Mouse (Mus musculus): Measurements from ENCODE around the gene Tcf25. TPM values are rescaled to one million over a fixed set of nuclear protein-coding genes. Genes with fewer than 3 reads are reported as not detected.

Tcf25 gene
- polyA plus RNA-seq, 1 experiment from 2014 or later: 54.0 TPM

- 9% methylated on average over 17 of the region's 21 CpGs for WGBS (ENCODE audit: insufficient replicate concordance)
- Histone ChIP-seq H3K4me2 (ENCODE audit: low read depth, low read length) (peak overlapping the region; percentile 97), H3K27ac (ENCODE audit: low read length) (no peak overlapping the region; the same call in none of the 2 replicates), H3K27me3 (ENCODE audit: control insufficient read depth, insufficient read depth, low read depth, low read length) (peaks cover 6% of the 10 kb centered on the region), H3K4me1 (ENCODE audit: control insufficient read depth, low read depth, low read length) (peaks cover 29% of the 10 kb centered on the region), H3K9me3 (replicated peaks; ENCODE audit: control insufficient read depth, low read length) (no peaks in the 10 kb centered on the region), H3K4me3 (ENCODE audit: low read depth, low read length) (peak overlapping the region; percentile 71), H3K36me3 (ENCODE audit: control insufficient read depth, insufficient read depth) (no peaks in the 10 kb centered on the region), H3K9ac (ENCODE audit: low read depth, low read length) (peak overlapping the region; percentile 63)
- ATAC-seq (ENCODE audit: low read depth): no peak
Observed at GRCm38 (mm10) chr8:123333091-123333587, 40.4 kb upstream of the Tcf25 start.

- no peaks in the 10 kb centered on the region for H3K9me3 ChIP-seq (replicated peaks; ENCODE audit: control insufficient read depth, low read length)
- H3K4me3 ChIP-seq (ENCODE audit: low read depth, low read length): no peak overlapping the region; the same call in 1 of the 2 replicates
- peaks cover 6% of the 10 kb centered on the region for H3K27me3 ChIP-seq (ENCODE audit: control insufficient read depth, insufficient read depth, low read depth, low read length)
- H3K4me2 ChIP-seq (ENCODE audit: low read depth, low read length): peak overlapping the region; percentile 97
- peaks cover 29% of the 10 kb centered on the region for H3K4me1 ChIP-seq (ENCODE audit: control insufficient read depth, low read depth, low read length)
- no peak for ATAC-seq (ENCODE audit: low read depth)
- peak overlapping the region; percentile 73 for H3K27ac ChIP-seq (ENCODE audit: low read length)
- H3K9ac ChIP-seq (ENCODE audit: low read depth, low read length): no peak overlapping the region
- WGBS (ENCODE audit: insufficient replicate concordance): 3% methylated on average over 7 of the region's 7 CpGs
- no peaks in the 10 kb centered on the region for H3K36me3 ChIP-seq (ENCODE audit: control insufficient read depth, insufficient read depth)
Observed at GRCm38 (mm10) chr8:123333864-123334263, 39.7 kb upstream of the Tcf25 start.

DNA sequence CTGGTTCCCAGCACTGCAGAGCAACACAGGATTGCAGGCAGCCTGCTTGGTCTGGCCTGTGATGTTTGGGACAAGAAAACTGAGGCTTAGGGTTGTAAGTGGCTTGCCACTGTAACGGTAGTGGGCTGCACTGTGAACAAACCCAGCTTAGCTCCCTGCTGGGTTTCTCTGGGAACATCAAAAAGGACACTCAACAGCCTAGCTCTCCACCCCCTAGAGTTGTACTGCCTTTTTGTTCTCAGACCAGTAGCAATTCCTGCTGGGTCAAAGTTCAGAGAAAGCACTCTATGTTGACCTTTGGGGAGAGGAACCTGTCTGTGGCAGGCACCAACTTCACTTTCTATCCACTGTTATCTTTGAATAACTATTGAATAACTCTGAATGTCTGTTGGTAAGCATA, 39.1 kb upstream of the Tcf25 start:
- H3K36me3 ChIP-seq (ENCODE audit: control insufficient read depth, insufficient read depth): no peaks in the 10 kb centered on the region
- peaks cover 6% of the 10 kb centered on the region for H3K27me3 ChIP-seq (ENCODE audit: control insufficient read depth, insufficient read depth, low read depth, low read length)
- H3K9ac ChIP-seq (ENCODE audit: low read depth, low read length): no peak overlapping the region
- peak overlapping the region; percentile 73 for H3K27ac ChIP-seq (ENCODE audit: low read length)
- no peaks in the 10 kb centered on the region for H3K9me3 ChIP-seq (replicated peaks; ENCODE audit: control insufficient read depth, low read length)
- no peak for ATAC-seq (ENCODE audit: low read depth)
- H3K4me3 ChIP-seq (ENCODE audit: low read depth, low read length): no peak overlapping the region
- WGBS (ENCODE audit: insufficient replicate concordance): 28% methylated on average over 1 of the region's 1 CpGs
- peak overlapping the region; percentile 97 for H3K4me2 ChIP-seq (ENCODE audit: low read depth, low read length)
- peaks cover 27% of the 10 kb centered on the region for H3K4me1 ChIP-seq (ENCODE audit: control insufficient read depth, low read depth, low read length)

GRCm38 (mm10) chr8:123337475-123337874, 36.1 kb upstream of the Tcf25 start:
- WGBS (ENCODE audit: insufficient replicate concordance): 56% methylated on average over 3 of the region's 3 CpGs
- H3K9ac ChIP-seq (ENCODE audit: low read depth, low read length): no peak overlapping the region

GRCm38 (mm10) chr8:123340071-123340470, 33.5 kb upstream of the Tcf25 start:
- no peak overlapping the region for H3K4me2 ChIP-seq (ENCODE audit: low read depth, low read length)
- H3K27ac ChIP-seq (ENCODE audit: low read length): no peak overlapping the region
- no peaks in the 10 kb centered on the region for H3K27me3 ChIP-seq (ENCODE audit: control insufficient read depth, insufficient read depth, low read depth, low read length)
- no peaks in the 10 kb centered on the region for H3K9me3 ChIP-seq (replicated peaks; ENCODE audit: control insufficient read depth, low read length)
- peaks cover 6% of the 10 kb centered on the region for H3K4me1 ChIP-seq (ENCODE audit: control insufficient read depth, low read depth, low read length)
- no peak overlapping the region for H3K9ac ChIP-seq (ENCODE audit: low read depth, low read length)
- no peaks in the 10 kb centered on the region for H3K36me3 ChIP-seq (ENCODE audit: control insufficient read depth, insufficient read depth)
- WGBS (ENCODE audit: insufficient replicate concordance): 78% methylated on average over 4 of the region's 4 CpGs
- no peak overlapping the region for H3K4me3 ChIP-seq (ENCODE audit: low read depth, low read length)
- ATAC-seq (ENCODE audit: low read depth): no peak

More at GRCm38 (mm10) chr8:123337475-123337874, 36.1 kb upstream of the Tcf25 start:
- Histone ChIP-seq H3K36me3 (ENCODE audit: control insufficient read depth, insufficient read depth) (no peaks in the 10 kb centered on the region), H3K9me3 (replicated peaks; ENCODE audit: control insufficient read depth, low read length) (no peaks in the 10 kb centered on the region), H3K4me1 (ENCODE audit: control insufficient read depth, low read depth, low read length) (peaks cover 22% of the 10 kb centered on the region), H3K27ac (ENCODE audit: low read length) (no peak overlapping the region), H3K4me3 (ENCODE audit: low read depth, low read length) (no peak overlapping the region), H3K27me3 (ENCODE audit: control insufficient read depth, insufficient read depth, low read depth, low read length) (peaks cover 6% of the 10 kb centered on the region), H3K4me2 (ENCODE audit: low read depth, low read length) (no peak overlapping the region)
- ATAC-seq (ENCODE audit: low read depth): no peak

DNA sequence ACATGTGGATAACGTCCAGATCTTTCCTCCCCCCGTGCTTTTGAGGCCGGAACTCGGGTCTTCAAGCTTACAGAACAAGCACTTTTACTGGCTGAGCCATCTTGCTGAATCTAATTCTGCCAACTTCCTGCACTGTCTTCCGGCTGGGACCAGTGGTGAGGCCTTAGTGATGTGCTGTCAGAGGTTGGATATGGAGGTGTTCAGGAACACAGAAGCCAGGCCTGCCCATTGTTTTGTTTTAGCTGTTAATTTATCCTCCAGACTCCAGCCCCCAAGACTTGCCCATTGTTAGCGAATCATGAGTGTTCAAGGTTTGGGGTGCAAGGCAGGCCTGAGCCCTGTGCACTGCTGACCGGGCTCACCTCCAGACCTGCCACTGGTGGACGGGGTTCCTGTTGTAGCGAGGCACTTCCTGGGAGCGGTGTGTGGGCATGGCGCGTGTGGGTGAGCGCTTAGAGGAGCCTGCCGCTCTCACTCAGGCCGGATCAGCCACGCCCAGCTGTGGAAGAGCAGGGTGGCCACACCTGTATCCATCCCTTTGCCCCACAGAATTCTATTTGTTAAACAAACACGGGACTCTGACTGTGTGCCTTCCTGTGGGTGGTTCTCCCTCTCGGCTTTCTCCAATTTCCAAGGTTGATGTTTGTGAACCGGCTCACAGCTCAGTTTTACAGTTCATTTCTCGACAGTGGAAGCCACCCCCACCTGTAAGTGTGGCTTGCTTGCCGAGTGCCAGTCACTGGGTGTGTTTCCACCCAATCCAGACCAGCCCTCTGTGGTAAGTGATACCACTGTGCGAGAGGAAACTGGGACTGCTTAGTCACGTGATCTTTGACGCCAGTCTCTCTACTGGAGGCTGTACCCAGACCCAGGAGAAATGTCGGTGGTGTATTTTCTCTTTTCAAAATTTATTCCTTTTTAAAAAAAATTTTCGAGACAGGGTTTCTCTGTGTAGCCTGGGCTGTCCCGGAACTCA, 32.2 kb upstream of the Tcf25 start:
- no peaks in the 10 kb centered on the region for H3K36me3 ChIP-seq (ENCODE audit: control insufficient read depth, insufficient read depth)
- H3K9me3 ChIP-seq (replicated peaks; ENCODE audit: control insufficient read depth, low read length): no peaks in the 10 kb centered on the region
- WGBS (ENCODE audit: insufficient replicate concordance): 53% methylated on average over 27 of the region's 27 CpGs
- H3K4me2 ChIP-seq (ENCODE audit: low read depth, low read length): no peak overlapping the region
- no peak overlapping the region for H3K9ac ChIP-seq (ENCODE audit: low read depth, low read length)
- no peaks in the 10 kb centered on the region for H3K27me3 ChIP-seq (ENCODE audit: control insufficient read depth, insufficient read depth, low read depth, low read length)
- peaks cover 6% of the 10 kb centered on the region for H3K4me1 ChIP-seq (ENCODE audit: control insufficient read depth, low read depth, low read length)
- H3K27ac ChIP-seq (ENCODE audit: low read length): no peak overlapping the region
- no peak overlapping the region for H3K4me3 ChIP-seq (ENCODE audit: low read depth, low read length)
- ATAC-seq (ENCODE audit: low read depth): peak; percentile 73

GRCm38 (mm10) chr8:123342253-123342652, 31.3 kb upstream of the Tcf25 start:
- no peaks in the 10 kb centered on the region for H3K9me3 ChIP-seq (replicated peaks; ENCODE audit: control insufficient read depth, low read length)
- H3K4me2 ChIP-seq (ENCODE audit: low read depth, low read length): no peak overlapping the region
- H3K27ac ChIP-seq (ENCODE audit: low read length): no peak overlapping the region
- H3K9ac ChIP-seq (ENCODE audit: low read depth, low read length): no peak overlapping the region
- H3K4me1 ChIP-seq (ENCODE audit: control insufficient read depth, low read depth, low read length): peaks cover 6% of the 10 kb centered on the region
- WGBS (ENCODE audit: insufficient replicate concordance): 53% methylated on average over 8 of the region's 8 CpGs
- no peaks in the 10 kb centered on the region for H3K27me3 ChIP-seq (ENCODE audit: control insufficient read depth, insufficient read depth, low read depth, low read length)
- H3K4me3 ChIP-seq (ENCODE audit: low read depth, low read length): no peak overlapping the region
- ATAC-seq (ENCODE audit: low read depth): no peak
- H3K36me3 ChIP-seq (ENCODE audit: control insufficient read depth, insufficient read depth): no peaks in the 10 kb centered on the region

DNA sequence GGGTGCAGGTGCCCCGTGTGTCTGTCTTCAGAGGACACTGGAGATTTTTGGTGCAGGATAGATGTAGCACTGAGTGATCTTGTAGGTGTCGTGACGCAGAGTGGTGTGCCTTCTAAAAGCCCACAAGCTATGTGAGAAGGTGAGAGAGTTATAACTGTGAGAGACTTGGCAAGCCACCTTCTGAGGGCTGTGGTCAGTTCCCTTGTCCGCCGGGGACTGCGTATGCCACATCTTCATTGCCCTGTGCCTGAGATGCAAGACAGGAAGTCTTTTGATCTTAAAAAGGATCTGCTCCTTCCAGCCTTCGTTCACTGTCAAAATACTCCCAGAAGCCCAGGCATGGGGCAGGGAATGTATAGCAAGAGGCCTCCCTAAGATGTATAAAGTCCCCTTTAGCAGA, 30.6 kb upstream of the Tcf25 start:
- no peaks in the 10 kb centered on the region for H3K36me3 ChIP-seq (ENCODE audit: control insufficient read depth, insufficient read depth)
- H3K9me3 ChIP-seq (replicated peaks; ENCODE audit: control insufficient read depth, low read length): no peaks in the 10 kb centered on the region
- whole genome bisulfite sequencing (ENCODE audit: insufficient replicate concordance): 51% methylated on average over 7 of the region's 7 CpGs
- peaks cover 10% of the 10 kb centered on the region for H3K4me1 ChIP-seq (ENCODE audit: control insufficient read depth, low read depth, low read length)
- no peak for ATAC-seq (ENCODE audit: low read depth)
- no peak overlapping the region for H3K27ac ChIP-seq (ENCODE audit: low read length)
- H3K4me3 ChIP-seq (ENCODE audit: low read depth, low read length): no peak overlapping the region
- H3K4me2 ChIP-seq (ENCODE audit: low read depth, low read length): no peak overlapping the region
- H3K27me3 ChIP-seq (ENCODE audit: control insufficient read depth, insufficient read depth, low read depth, low read length): no peaks in the 10 kb centered on the region
- no peak overlapping the region for H3K9ac ChIP-seq (ENCODE audit: low read depth, low read length)

- H3K27ac ChIP-seq (ENCODE audit: low read length): no peak overlapping the region
- H3K9me3 ChIP-seq (replicated peaks; ENCODE audit: control insufficient read depth, low read length): no peaks in the 10 kb centered on the region
- H3K9ac ChIP-seq (ENCODE audit: low read depth, low read length): no peak overlapping the region
- H3K4me3 ChIP-seq (ENCODE audit: low read depth, low read length): no peak overlapping the region
- H3K4me2 ChIP-seq (ENCODE audit: low read depth, low read length): no peak overlapping the region
- no peaks in the 10 kb centered on the region for H3K36me3 ChIP-seq (ENCODE audit: control insufficient read depth, insufficient read depth)
- ATAC-seq (ENCODE audit: low read depth): no peak
- peaks cover 13% of the 10 kb centered on the region for H3K4me1 ChIP-seq (ENCODE audit: control insufficient read depth, low read depth, low read length)
- H3K27me3 ChIP-seq (ENCODE audit: control insufficient read depth, insufficient read depth, low read depth, low read length): no peaks in the 10 kb centered on the region
- WGBS (ENCODE audit: insufficient replicate concordance): 71% methylated on average over 12 of the region's 12 CpGs
Observed at GRCm38 (mm10) chr8:123343422-123343821, 30.1 kb upstream of the Tcf25 start.
